Mouse (Mus musculus) CH12F3 (cell line): ENCODE measurements around the gene Fmo2.

Experiments used
- in situ Hi-C: fragments of 300-500 bp; cut with MboI; formaldehyde crosslinking; loops from 2 replicates; pipeline ENCODE4 v1.14.3; 2020; ENCODE audit warnings: low sequenced_read_pairs

The Fmo2 gene

GRCm38 (mm10) chr1:162893014-162893413 is 5.5 kb downstream of the Fmo2 start:
- in situ Hi-C loops: loop anchor here (10.0 kb wide), 1 partner anchor 182 kb away; no protein-coding TSS in a partner anchor

GRCm38 (mm10) chr1:162891980-162892451 is 6.5 kb downstream of the Fmo2 start:
- in situ Hi-C loops: loop anchor here (10.0 kb wide), 1 partner anchor 183 kb away; no protein-coding TSS in a partner anchor

- in situ Hi-C loops: no loop called here
Observed at GRCm38 (mm10) chr1:162888646-162889045, 9.9 kb downstream of the Fmo2 start.

GRCm38 (mm10) chr1:162887644-162888043 is 10.9 kb downstream of the Fmo2 start:
- in situ Hi-C loops: no loop called here

GRCm38 (mm10) chr1:162886138-162886816 is 12.2 kb downstream of the Fmo2 start:
- in situ Hi-C loops: no loop called here

GRCm38 (mm10) chr1:162882681-162883080 is 15.8 kb downstream of the Fmo2 start:
- in situ Hi-C loops: no loop called here

GRCm38 (mm10) chr1:162879595-162880369 is 18.7 kb downstream of the Fmo2 start:
- in situ Hi-C loops: no loop called here

- in situ Hi-C loops: no loop called here
Observed at GRCm38 (mm10) chr1:162875091-162875490, 23.4 kb downstream of the Fmo2 start.

GRCm38 (mm10) chr1:162871701-162872311 is 26.7 kb downstream of the Fmo2 start:
- in situ Hi-C loops: no loop called here

GRCm38 (mm10) chr1:162870978-162871377 is 27.5 kb downstream of the Fmo2 start:
- in situ Hi-C loops: no loop called here

GRCm38 (mm10) chr1:162867396-162867795 is 31.1 kb downstream of the Fmo2 start:
- in situ Hi-C loops: no loop called here

GRCm38 (mm10) chr1:162866280-162866681 is 32.2 kb downstream of the Fmo2 start, which contains the start of gene Fmo1:
TSS of gene Fmo1 (minus strand) at chr1:162866610.
- in situ Hi-C loops: no loop called here

GRCm38 (mm10) chr1:162865493-162865830 is 33.1 kb downstream of the Fmo2 start:
- in situ Hi-C loops: no loop called here

GRCm38 (mm10) chr1:162864816-162865492 is 33.6 kb downstream of the Fmo2 start:
- in situ Hi-C loops: no loop called here

- in situ Hi-C loops: no loop called here
Observed at GRCm38 (mm10) chr1:162864279-162864678, 34.2 kb downstream of the Fmo2 start.

- in situ Hi-C loops: no loop called here
Observed at GRCm38 (mm10) chr1:162863579-162863978, 34.9 kb downstream of the Fmo2 start.

GRCm38 (mm10) chr1:162862328-162862727 is 36.2 kb downstream of the Fmo2 start:
- in situ Hi-C loops: no loop called here

- in situ Hi-C loops: no loop called here
Observed at GRCm38 (mm10) chr1:162859996-162860605, 38.4 kb downstream of the Fmo2 start.

- in situ Hi-C loops: no loop called here
Observed at GRCm38 (mm10) chr1:162859545-162859976, 39.0 kb downstream of the Fmo2 start.

- in situ Hi-C loops: no loop called here
Observed at GRCm38 (mm10) chr1:162858748-162859130, 39.8 kb downstream of the Fmo2 start.
